Comparison of ENCODE assay signal across 12 mouse cellular contexts in the genomic region with DNA sequence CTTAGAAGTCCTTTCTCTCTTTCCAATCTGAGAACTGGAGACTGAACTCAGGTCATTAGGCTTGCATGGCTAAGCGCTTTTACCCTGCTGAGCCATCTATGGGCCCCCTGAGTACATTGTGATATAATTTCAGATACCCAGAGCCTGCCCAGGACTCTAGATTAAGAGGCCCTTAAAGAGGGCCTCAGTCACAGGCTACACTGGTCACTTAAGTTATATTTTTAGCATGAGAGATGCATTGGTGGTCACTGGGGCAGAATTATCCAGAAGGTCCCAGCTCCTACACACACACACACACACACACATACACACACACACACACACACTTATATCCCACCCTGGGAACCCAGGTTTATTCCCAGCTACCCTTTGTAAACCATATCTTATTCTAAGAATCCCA.
"Had no signal": no experiment of that assay in that cellular context is flagged by ENCODE, and none has a peak within 500 bp of the region (broad histone marks: within the 10 kb centered on the region; RNA-seq: fewer than 3 reads in every experiment).

No protein-coding gene starts in this region.

- H3K4me3 ChIP-seq: left cerebral cortex, adult 2 months; liver, embryonic 13.5 days had no signal

- DNase-seq: kidney, postnatal 36 days; layer of hippocampus, postnatal 36 days; liver, embryonic 13.5 days; lung, adult 2 months; lung, postnatal 14 days; lung, postnatal 4 days; midbrain, embryonic 14.5 days; thymus, adult 18-20 months; thymus, postnatal 36 days had no signal

- H3K27me3 ChIP-seq: liver, embryonic 13.5 days had no signal

- H3K4me2 ChIP-seq: liver, embryonic 13.5 days; midbrain, embryonic 11.5 days had no signal

- H3K9me3 ChIP-seq: liver, embryonic 13.5 days had no signal

- H3K27ac ChIP-seq: kidney, postnatal 0 days; left cerebral cortex, adult 2 months; liver, embryonic 13.5 days had no signal

- H3K9ac ChIP-seq: liver, embryonic 13.5 days had no signal

- H3K4me1 ChIP-seq: liver, embryonic 13.5 days had no signal
